Mouse (Mus musculus): ENCODE results near the gene Zfpm1.

Zfpm1 gene

DNA sequence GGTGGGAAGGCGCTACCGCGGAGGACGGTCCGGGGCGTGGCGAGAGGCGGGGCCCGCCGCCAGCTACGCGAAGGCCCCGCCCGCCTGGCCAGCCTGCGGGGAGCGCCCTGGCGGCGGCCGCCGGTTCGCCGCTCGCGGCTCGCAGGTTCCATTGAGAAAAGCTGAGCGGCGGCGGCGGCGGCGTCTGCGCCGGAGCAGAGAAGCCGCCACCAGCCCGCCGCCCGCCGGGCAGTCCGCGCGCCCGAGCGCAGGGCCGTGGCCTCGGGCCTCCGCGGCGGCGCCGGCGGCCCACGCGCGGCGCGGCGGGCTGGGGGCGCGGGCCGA, at the start of gene Zfpm1:
TSS of gene Zfpm1 (plus strand) at position 107 of the 324 bp plus-strand sequence.
- no peak for DNase-seq (ENCODE audit: low spot score in 2 of 2)

DNA sequence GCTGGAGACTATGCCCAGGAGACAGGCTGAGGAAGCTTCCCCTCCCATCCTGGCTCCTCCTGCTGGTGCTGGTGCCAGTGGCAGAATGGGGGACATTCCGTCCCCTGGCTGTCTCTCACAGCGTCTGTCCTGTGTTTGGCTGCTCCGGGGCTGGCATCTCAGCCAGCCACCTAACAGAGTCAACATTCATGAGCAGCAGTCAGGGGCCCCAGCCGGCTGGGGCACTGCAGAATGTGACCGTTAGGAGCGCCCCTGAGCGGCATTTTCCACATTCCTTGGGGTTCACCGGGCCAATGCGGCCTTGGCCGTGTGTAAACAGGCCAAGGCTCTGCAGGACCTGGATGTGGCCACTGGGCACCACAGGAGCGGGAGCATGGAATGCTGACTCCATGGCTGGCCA, 47.9 kb upstream of the Zfpm1 start:
- peak in 1 of 2 experiments; percentile 53 for DNase-seq (ENCODE audit: low spot score in 2 of 2)

DNA sequence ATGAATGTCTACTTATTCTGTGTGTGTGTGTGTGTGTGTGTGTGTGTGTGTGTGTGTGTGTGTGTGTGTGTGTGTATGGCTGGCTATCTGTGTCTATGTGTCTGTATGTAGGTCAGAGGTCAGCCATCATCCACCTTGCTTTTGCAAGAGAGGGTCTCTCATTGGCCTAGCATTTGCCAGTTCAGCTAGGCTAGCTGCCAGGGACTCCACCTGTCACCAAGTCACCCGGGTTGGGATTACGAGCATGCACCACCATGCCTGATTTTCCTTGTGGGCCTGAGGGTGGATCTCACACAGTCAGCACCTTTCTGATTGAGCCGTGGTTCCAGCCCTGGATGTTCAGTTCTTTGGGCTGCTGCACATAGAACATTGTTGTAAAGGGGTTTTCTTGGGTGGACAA, 45.4 kb upstream of the Zfpm1 start:
- DNase-seq (ENCODE audit: low spot score in 2 of 2): no peak

DNA sequence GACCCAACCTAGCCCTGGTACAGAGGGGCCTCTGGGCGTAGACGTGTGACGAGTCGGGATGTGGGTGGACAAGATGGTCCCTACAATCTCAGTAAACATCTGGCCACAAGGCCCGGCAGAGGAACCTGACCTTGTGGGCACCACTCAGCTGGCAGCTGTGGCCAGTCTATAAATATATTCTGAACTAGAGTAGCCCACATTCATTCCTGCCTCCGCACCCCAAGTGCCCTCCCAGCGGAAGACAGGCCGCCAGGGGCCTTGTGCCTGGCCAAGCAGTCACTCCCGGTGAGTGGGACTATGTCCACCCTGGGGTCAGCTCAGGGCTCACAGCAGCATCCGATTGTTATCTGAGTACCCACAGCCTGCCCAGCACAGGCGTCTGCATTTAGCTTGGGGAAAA, 43.7 kb upstream of the Zfpm1 start:
- no peak for DNase-seq (ENCODE audit: low spot score in 2 of 2)

DNA sequence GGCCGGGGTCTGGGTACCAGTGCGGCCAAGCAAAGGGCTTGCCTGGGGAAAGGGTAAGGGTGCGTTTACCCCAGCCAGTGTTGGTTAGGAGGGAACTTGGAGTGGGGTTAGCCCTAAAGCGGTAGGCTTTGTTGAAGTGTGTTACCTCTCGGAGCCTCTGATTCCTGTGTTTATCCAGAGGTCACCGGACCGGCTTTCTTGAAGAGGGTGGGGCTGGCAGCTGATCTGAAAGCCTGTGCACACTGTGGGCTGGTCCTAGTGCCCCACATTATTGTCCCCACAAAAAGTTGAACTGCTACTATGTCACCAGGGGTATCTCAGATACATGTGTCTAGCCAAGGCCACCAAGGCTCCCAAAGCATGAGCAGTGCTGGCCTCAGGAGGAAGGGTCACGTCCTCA, 43.2 kb upstream of the Zfpm1 start:
- DNase-seq (ENCODE audit: low spot score in 2 of 2): no peak

DNA sequence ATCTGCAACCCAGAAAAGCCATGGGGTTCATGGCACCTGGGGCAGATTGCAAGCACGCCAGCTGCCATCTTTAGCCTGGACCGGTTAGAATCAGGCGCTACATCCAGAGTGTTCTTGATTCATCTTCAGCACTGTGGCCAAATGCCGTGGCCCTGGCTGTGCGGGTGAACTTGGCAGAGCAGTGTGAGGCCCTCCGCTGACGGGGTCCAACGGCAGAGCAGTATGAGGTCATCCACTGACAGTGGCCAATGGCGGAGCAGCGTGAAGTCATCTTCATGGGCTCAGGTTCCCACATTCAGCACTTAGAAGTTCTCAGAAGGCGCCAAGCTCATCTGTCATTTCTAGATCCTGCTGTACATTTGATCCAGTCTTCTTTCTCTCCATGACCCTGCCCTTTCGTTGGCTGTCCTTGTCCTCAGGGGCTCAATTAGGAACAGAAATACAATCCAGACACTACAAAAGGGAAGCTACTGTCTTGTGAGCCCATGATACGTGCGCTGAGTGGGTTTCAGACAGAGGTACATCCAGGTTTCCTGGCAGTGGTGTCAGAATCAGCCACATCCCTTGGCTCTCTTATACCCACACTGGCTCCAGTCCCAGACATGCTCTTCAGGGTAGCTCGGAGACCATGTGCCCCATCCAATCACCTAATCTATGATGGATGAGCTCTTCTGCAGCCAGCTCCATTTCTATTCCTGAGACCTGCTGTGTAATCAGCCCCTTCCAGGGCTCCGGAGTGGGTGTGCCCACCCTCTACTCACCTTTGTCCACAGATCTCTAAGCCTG, 41.5 kb upstream of the Zfpm1 start:
- no peak for DNase-seq (ENCODE audit: low spot score in 2 of 2)

DNA sequence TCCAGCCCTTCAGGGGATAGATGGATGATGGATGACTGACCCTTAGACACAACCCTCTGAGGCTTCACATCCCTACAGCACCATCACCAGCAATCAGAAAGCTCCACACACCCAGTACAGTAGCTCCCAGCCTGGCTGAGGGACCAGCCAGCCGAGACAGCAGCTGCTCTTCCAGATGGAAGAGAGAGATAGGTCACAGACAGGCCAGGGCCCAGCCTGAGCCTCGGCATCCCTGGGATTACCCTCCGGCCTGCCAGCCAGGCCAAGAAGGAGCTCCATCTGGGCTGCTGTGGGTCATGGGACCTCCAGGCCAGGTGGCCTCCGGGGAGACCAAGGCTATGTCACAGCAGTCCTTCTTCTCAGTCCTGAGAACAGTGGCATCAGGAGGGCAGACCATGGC, 38.6 kb upstream of the Zfpm1 start:
- DNase-seq (ENCODE audit: low spot score in 2 of 2): no peak

DNA sequence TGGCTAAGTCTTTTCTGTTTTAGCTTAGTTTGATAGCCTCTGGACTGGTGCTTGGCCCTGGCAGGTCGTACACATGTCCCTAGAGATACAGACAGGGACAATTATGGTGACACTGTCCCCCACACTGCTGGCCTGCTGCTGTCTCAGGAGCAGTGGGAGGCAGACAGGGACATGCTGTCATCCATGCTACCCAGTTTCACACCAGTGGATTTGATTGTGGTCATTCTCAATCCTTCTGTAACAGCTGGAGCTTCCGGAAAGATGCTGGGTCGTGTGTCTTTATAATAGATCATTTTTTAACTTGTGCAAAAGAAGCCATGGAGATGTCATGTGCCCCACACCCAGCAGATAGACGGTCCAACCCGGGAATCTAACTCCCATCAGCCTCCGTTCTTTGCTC, 36.8 kb upstream of the Zfpm1 start:
- DNase-seq (ENCODE audit: low spot score in 2 of 2): no peak

DNA sequence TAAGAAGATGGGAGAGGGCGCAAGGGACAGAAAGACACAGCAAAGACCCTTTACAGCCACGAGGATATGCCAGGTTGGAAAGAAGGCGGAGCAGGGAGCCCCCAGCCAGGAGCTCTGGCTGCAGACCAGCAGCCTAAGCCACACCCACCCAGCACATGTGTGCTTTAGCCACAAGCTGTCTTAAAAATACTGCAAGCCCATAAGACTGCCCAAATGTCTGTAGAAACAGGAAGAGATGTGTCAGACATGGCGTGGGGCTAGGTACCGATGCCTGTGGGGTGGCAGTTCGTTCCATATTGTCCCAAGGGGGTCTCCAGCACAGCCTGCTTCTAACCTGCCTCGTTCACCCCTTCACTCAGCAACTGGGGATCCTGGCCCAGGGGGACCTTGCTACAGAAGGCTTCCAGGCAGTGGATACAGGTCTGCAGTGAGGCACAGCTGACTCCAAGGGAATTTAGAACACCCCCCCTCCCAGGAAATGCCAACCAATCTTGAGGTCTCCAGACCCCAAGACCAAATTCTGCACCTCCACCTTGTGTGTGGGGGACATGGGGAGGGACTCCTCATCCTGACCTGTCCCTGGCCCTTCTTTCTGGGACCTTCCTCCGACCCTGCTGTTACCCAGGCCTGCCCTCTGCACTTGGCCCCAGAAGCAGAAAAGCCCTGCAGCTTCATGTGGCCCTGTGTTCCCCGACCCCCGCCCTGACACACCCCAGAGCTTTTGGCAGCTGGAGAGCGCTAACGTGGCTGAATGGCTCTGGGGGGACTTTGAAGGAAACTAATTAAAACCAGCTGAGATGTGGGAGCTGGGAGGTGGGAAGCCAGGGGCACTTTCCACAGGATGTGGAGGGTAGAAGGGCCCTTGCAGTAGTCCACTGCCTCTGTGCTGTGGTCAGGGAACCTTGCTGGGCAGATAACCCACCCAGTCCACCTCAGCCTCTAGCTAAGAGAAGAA, 35.4 kb upstream of the Zfpm1 start:
- no peak for DNase-seq (ENCODE audit: low spot score in 2 of 2)

DNA sequence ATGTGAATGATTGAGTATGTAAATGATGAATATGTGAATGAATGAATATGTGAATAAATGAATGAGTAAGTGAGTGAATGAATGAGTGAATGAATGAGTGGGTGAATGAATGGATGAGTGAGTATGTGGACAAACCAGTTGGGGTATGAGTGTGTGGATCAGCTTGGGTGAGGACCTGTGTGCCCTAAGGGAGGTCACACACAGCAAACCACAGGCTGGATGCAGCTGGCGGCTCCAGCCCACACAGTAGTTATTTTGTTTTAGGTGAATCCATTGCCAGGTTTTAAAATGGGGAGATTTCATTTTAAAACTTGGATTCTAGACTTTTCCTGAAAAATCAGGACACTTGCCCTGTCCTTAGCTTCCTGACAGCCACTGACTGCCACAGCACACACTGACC, 30.2 kb upstream of the Zfpm1 start:
- DNase-seq (ENCODE audit: low spot score in 2 of 2): no peak

DNA sequence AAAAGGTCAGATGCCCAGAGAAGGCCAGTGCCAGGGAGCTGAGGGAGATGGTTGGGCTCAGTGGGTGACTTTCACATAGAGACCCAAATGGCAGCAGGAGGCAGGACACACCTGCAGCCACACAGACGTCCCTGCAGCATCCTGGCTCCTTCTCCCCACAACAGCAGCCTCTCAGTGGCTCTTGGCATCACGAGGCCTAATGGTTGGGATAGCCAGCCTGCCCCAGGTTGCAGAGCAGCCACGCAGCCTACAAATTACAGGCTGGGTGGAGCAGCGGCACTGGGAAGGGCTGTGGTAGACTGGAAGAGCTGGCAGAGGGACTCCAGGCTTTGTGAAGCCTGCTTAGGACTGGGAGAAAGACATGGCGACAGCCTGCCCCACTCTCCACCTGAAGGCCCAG, 29.6 kb upstream of the Zfpm1 start:
- no peak for DNase-seq (ENCODE audit: low spot score in 2 of 2)

DNA sequence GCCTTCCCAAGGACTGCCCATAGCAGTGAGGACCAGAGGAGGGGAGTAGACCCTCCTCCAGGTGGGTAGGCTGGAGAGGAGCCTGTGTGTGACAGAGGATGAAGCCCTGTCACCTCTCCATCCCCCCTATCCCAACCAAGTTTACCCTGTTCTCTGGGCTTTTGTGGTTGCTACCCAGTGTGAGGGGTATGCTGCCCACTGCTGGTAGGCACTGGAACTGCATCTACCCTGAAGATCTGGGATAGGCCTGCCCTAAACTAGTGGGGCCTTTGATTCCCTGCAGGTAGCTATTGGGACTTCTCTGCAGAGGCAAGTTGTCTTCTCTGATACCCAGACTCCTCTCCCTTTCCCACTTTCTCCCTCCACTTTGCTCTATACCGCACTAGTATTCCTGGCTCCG, 22.6 kb upstream of the Zfpm1 start:
- DNase-seq (ENCODE audit: low spot score in 2 of 2): peak in 1 of 2 experiments; percentile 74

DNA sequence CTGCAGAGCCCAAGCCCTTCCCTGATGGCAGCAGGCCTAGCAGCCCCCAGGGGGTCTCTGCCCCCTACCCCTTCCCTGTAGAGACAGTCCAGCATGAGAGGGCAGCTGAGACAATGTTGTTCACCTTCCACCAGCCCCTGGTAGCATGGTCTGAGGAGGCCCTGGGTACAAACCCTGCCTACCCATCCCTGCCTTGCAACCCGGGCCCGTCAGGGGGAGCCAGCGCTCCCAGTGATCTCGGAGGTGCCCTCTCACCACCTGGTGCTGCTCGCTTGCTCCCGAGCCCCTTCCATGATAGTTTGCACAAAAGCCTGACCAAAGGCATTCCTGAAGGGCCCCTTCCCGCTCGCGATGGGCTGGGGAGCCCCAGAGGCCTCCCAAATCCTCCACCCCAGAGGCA, 21.2 kb upstream of the Zfpm1 start:
- DNase-seq (ENCODE audit: low spot score in 2 of 2): no peak

DNA sequence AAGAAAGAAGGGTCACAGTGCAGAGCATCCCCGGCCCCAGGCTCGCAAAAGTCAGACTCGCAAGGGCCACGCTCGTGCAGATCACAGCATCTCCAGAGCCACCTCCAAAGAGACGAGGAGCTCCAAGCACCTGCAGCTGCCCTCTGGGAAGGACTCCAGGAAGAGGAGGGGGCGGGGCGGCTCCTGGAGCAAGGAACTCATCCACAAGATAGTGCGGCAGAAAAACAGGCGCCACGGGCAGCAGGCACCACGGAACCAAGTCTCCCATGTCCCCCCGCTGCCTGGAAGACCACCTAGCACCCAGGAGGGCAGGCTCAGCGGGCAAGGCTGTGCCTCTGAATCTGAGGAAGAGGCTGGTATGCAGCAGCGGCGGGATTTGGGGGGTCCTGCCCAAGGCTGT, 19.1 kb upstream of the Zfpm1 start:
- no peak for DNase-seq (ENCODE audit: low spot score in 2 of 2)

DNA sequence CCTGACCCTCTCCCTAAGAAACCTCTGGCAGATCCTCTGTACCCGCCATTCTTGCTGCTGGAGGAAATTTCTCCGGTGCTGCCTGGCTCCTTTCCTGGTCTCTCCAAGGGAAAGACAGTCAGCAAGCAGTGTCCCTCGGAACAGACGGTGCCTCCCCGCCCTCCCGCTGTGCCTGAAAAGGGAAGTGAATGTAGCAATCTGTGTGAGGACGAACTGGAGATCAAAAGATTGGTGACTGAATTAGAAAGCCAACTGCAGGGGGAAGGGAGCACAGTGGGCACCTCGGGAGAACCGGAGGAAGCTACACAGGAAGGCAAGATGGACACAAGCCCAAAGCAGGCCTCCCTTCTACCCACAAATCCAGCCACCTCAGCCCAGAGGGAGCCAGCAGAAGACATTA, 17.7 kb upstream of the Zfpm1 start:
- DNase-seq (ENCODE audit: low spot score in 2 of 2): no peak

DNA sequence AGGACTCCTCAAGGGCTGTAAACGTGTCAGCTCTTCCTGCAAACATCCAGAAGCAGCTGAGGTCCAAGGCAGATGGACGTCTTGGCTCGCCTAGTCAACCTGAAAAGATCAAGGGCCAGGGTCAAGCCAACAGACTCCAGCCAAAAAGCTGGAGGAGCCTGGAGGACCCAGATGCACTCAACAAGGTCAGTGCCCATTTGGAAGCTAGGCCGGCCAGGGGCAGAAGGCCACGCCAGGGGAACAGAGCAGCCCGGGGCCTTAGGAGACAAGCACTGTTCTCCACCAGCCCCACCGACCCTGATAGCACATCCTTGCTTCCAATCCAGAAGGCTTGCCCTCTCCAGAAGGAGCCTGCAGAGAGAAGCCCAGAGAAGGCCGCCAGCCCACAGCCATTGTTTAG, 16.4 kb upstream of the Zfpm1 start:
- no peak for DNase-seq (ENCODE audit: low spot score in 2 of 2)

DNA sequence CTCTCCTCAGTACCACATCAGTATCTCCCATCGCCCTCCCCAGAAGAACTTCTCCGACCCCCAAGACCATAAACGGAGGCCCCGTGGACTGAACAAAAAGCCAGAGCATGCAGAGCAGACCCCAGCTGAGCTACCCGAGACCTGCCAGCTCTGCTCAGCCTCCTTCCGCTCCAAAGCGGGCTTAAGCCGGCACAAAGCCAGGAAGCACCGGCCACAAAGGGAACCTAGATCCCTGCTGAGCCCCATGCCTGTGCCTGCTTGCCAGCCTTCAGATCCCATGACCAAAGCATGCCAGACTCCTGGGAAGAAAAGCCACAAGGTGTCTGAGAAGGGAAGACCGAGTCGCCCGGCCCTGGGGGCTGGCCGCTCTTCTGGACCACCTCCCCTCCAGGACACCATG, 15.1 kb upstream of the Zfpm1 start:
- DNase-seq (ENCODE audit: low spot score in 2 of 2): no peak

DNA sequence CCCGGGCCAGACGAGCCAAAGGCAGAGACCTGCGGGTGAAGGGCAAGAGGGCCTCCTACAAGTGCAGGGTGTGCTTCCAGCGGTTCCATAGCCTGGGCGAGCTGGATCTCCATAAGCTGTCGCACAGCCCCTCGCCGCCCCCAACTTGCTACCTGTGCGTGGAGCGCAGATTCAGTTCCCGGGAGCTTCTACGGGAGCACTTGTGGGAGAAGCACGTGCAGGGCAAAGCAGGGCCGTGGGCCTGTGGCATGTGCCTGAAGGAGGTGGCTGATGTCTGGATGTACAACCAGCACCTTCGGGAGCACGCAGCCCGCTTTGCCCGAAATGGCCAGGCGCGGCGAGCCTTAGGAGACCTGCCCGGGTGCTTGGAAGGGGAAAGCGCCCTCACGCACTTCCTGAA, 13.1 kb upstream of the Zfpm1 start:
- no peak for DNase-seq (ENCODE audit: low spot score in 2 of 2)

DNA sequence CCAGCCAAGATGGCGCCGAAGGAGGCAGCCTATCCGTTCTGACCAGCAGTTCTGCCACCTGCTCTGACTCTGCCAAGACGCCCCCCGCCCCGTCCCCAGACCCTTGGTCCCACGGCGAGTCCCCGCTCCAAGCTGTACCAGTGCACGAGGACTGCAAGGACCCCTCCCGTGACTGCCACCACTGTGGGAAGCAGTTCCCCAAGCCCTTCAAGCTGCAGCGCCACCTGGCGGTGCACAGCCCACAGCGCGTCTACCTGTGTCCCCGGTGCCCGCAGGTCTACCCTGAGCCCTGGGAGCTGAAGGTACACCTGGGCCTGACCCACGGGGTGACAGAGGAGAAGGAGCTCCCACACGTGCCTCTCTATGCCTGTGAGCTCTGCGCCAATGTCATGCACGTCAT, 12.5 kb upstream of the Zfpm1 start:
- DNase-seq (ENCODE audit: low spot score in 2 of 2): peak; percentile 56 to 83

DNA sequence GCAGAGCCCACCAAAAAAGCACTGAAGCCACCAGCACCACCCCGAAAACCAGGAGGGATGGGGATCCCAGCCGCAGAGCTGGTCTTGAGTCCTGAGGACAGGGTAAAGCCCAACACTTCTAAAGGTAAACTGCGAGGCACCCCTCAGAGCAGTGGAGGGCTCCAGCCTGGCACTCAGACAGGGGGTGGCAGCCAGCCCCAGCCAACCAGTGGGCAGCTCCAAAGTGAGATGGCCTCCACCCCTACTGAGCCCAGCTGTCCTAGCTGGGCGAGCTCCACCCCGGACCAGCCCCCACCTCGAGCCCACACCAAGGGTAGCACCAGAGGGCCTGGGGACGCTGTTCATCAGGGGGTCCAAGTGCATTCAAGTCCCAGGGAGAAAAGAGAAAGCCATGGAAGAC, 11.4 kb upstream of the Zfpm1 start:
- no peak for DNase-seq (ENCODE audit: low spot score in 2 of 2)

DNA sequence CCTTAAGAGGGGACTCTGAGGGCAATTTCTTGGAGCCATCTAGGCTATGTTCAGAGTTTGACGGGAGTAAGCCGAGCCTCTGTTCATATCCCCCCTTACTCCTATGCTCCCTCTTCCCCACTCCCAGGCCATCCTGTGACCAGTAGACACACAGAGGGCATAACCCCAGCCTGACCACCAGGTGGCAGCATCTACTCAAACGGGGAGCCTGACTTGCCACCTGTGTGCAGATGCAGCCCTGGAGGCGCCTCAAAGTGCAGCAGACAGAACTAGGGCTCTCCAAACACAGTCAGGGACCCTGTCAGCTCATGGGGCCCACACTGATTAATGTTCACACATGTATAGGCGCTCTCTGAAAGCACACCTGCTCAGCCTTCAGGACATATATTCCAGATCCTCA, 8.8 kb upstream of the Zfpm1 start:
- DNase-seq (ENCODE audit: low spot score in 2 of 2): peak; percentile 67 to 82

DNA sequence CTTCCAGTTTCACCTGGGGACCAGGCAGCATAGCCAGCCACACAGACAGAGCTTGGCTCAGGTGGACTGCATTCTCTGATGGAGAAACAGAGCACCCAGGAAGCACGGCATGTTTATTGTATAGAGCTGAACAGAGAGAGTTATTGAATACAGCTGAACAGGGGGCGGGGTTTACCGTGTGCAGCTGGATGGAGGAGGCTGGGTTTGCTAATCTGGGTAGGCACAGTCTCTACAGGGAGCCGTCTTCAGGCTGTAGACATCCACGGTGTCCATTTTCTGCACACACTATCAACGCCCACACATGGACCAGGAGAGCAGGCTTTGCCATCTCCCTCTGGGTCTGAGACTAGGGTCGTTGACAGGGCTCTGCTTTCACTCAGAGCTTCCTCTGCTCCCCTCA, 8.1 kb upstream of the Zfpm1 start:
- no peak for DNase-seq (ENCODE audit: low spot score in 2 of 2)
